Mouse (Mus musculus): ENCODE measurements at regions not wholly inside any gene's neighbourhood (a gene's known extent, or its start where the extent isn't known, plus 50 kb on each side); places are given as distances from the start of the nearest gene placed in this dataset.

- Histone ChIP-seq H3K4me2 (no peak overlapping the region), H3K27me3 (replicated peaks) (no peaks in the 10 kb centered on the region), H3K4me1 (peaks cover 35% of the 10 kb centered on the region), H3K4me3 (no peak overlapping the region), H3K9ac (no peak overlapping the region), H3K36me3 (no peaks in the 10 kb centered on the region), H3K9me3 (replicated peaks) (no peaks in the 10 kb centered on the region), H3K27ac (peak overlapping the region; percentile 73)
- 10% methylated on average over 6 of the region's 6 CpGs for WGBS (ENCODE audit: insufficient replicate concordance)
- ATAC-seq, result peak; percentile 69; the same call in 1 of the 2 replicates
Observed at GRCm38 (mm10) chr13:37537793-37538192, 192.8 kb downstream of the Ly86 start.

- Histone ChIP-seq H3K9me3 (replicated peaks) (no peaks in the 10 kb centered on the region), H3K27ac (no peak overlapping the region), H3K4me3 (no peak overlapping the region), H3K4me1 (peaks cover 38% of the 10 kb centered on the region), H3K36me3 (no peaks in the 10 kb centered on the region), H3K4me2 (no peak overlapping the region), H3K9ac (no peak overlapping the region), H3K27me3 (replicated peaks) (no peaks in the 10 kb centered on the region)
- ATAC-seq, result no peak
- WGBS (ENCODE audit: insufficient replicate concordance), result 13% methylated on average over 4 of the region's 5 CpGs
Observed at GRCm38 (mm10) chr13:37540980-37541531, 196.0 kb downstream of the Ly86 start.

- ATAC-seq, result peak; percentile 44
- H3K27me3 ChIP-seq (replicated peaks), result no peaks in the 10 kb centered on the region
- no peak overlapping the region for H3K27ac ChIP-seq
- H3K4me3 ChIP-seq, result no peak overlapping the region
- H3K4me1 ChIP-seq, result peaks cover 38% of the 10 kb centered on the region
- no peaks in the 10 kb centered on the region for H3K9me3 ChIP-seq (replicated peaks)
- WGBS (ENCODE audit: insufficient replicate concordance), result 3% methylated on average over 6 of the region's 6 CpGs
- no peak overlapping the region for H3K9ac ChIP-seq
- H3K4me2 ChIP-seq, result peak overlapping the region; percentile 44
- no peaks in the 10 kb centered on the region for H3K36me3 ChIP-seq
Observed at GRCm38 (mm10) chr13:37541674-37542073, 196.7 kb downstream of the Ly86 start.

- Histone ChIP-seq H3K36me3 (no peaks in the 10 kb centered on the region), H3K4me3 (no peak overlapping the region), H3K9me3 (replicated peaks) (no peaks in the 10 kb centered on the region), H3K4me1 (peaks cover 36% of the 10 kb centered on the region), H3K27ac (no peak overlapping the region), H3K9ac (no peak overlapping the region), H3K4me2 (no peak overlapping the region), H3K27me3 (replicated peaks) (no peaks in the 10 kb centered on the region)
- ATAC-seq, result no peak
- WGBS (ENCODE audit: insufficient replicate concordance), result 64% methylated on average over 13 of the region's 13 CpGs
Observed at GRCm38 (mm10) chr13:37542744-37543196, 197.8 kb downstream of the Ly86 start.

GRCm38 (mm10) chr13:37543788-37544187 is 198.8 kb downstream of the Ly86 start:
- Histone ChIP-seq H3K9ac (no peak overlapping the region), H3K4me2 (no peak overlapping the region), H3K27ac (no peak overlapping the region), H3K4me3 (no peak overlapping the region), H3K36me3 (no peaks in the 10 kb centered on the region), H3K9me3 (replicated peaks) (no peaks in the 10 kb centered on the region), H3K27me3 (replicated peaks) (no peaks in the 10 kb centered on the region), H3K4me1 (peaks cover 39% of the 10 kb centered on the region)
- WGBS (ENCODE audit: insufficient replicate concordance), result 51% methylated on average over 3 of the region's 3 CpGs
- no peak for ATAC-seq

GRCm38 (mm10) chr13:37544696-37545095 is 199.7 kb downstream of the Ly86 start:
- WGBS (ENCODE audit: insufficient replicate concordance), result 45% methylated on average over 2 of the region's 2 CpGs
- Histone ChIP-seq H3K4me2 (no peak overlapping the region), H3K4me3 (no peak overlapping the region), H3K36me3 (no peaks in the 10 kb centered on the region), H3K9me3 (replicated peaks) (no peaks in the 10 kb centered on the region), H3K27me3 (replicated peaks) (no peaks in the 10 kb centered on the region), H3K4me1 (peaks cover 39% of the 10 kb centered on the region), H3K9ac (no peak overlapping the region), H3K27ac (no peak overlapping the region)
- ATAC-seq, result no peak

- no peak overlapping the region for H3K4me3 ChIP-seq
- no peak for ATAC-seq
- H3K4me1 ChIP-seq, result peaks cover 30% of the 10 kb centered on the region
- no peak overlapping the region for H3K9ac ChIP-seq
- H3K36me3 ChIP-seq, result no peaks in the 10 kb centered on the region
- H3K9me3 ChIP-seq (replicated peaks), result no peaks in the 10 kb centered on the region
- no peak overlapping the region for H3K4me2 ChIP-seq
- WGBS (ENCODE audit: insufficient replicate concordance), result 63% methylated on average over 3 of the region's 3 CpGs
- H3K27ac ChIP-seq, result no peak overlapping the region
- no peaks in the 10 kb centered on the region for H3K27me3 ChIP-seq (replicated peaks)
Observed at GRCm38 (mm10) chr13:37546556-37546955, 201.5 kb downstream of the Ly86 start.

GRCm38 (mm10) chr13:37550584-37550983 is 205.6 kb downstream of the Ly86 start:
- H3K4me3 ChIP-seq, result no peak overlapping the region
- ATAC-seq, result no peak
- no peaks in the 10 kb centered on the region for H3K9me3 ChIP-seq (replicated peaks)
- no peak overlapping the region for H3K9ac ChIP-seq
- 67% methylated on average over 4 of the region's 4 CpGs for WGBS (ENCODE audit: insufficient replicate concordance)
- H3K4me1 ChIP-seq, result peaks cover 15% of the 10 kb centered on the region
- H3K36me3 ChIP-seq, result no peaks in the 10 kb centered on the region
- no peak overlapping the region for H3K4me2 ChIP-seq
- no peak overlapping the region for H3K27ac ChIP-seq
- H3K27me3 ChIP-seq (replicated peaks), result no peaks in the 10 kb centered on the region

GRCm38 (mm10) chr13:37553392-37553791 is 208.4 kb downstream of the Ly86 start:
- 61% methylated on average over 5 of the region's 5 CpGs for WGBS (ENCODE audit: insufficient replicate concordance)
- Histone ChIP-seq H3K4me3 (no peak overlapping the region), H3K9me3 (replicated peaks) (no peaks in the 10 kb centered on the region), H3K9ac (no peak overlapping the region), H3K27me3 (replicated peaks) (no peaks in the 10 kb centered on the region), H3K4me2 (no peak overlapping the region), H3K27ac (no peak overlapping the region), H3K36me3 (no peaks in the 10 kb centered on the region), H3K4me1 (peaks cover 5% of the 10 kb centered on the region)
- no peak for ATAC-seq

GRCm38 (mm10) chr13:37557183-37557582 is 212.2 kb downstream of the Ly86 start:
- ATAC-seq, result no peak
- H3K27me3 ChIP-seq (replicated peaks), result no peaks in the 10 kb centered on the region
- WGBS (ENCODE audit: insufficient replicate concordance), result 59% methylated on average over 8 of the region's 8 CpGs
- no peak overlapping the region for H3K4me2 ChIP-seq
- H3K36me3 ChIP-seq, result no peaks in the 10 kb centered on the region
- H3K9ac ChIP-seq, result no peak overlapping the region
- H3K4me3 ChIP-seq, result no peak overlapping the region
- H3K9me3 ChIP-seq (replicated peaks), result no peaks in the 10 kb centered on the region
- no peak overlapping the region for H3K27ac ChIP-seq
- H3K4me1 ChIP-seq, result peaks cover 24% of the 10 kb centered on the region

GRCm38 (mm10) chr13:37557766-37558165 is 212.8 kb downstream of the Ly86 start:
- H3K4me3 ChIP-seq, result no peak overlapping the region
- H3K4me2 ChIP-seq, result no peak overlapping the region
- H3K9ac ChIP-seq, result no peak overlapping the region
- no peak for ATAC-seq
- H3K4me1 ChIP-seq, result peaks cover 24% of the 10 kb centered on the region
- no peak overlapping the region for H3K27ac ChIP-seq
- no peaks in the 10 kb centered on the region for H3K27me3 ChIP-seq (replicated peaks)
- 37% methylated on average over 5 of the region's 5 CpGs for WGBS (ENCODE audit: insufficient replicate concordance)
- H3K36me3 ChIP-seq, result no peaks in the 10 kb centered on the region
- H3K9me3 ChIP-seq (replicated peaks), result no peaks in the 10 kb centered on the region

GRCm38 (mm10) chr13:37559056-37559455 is 214.0 kb downstream of the Ly86 start:
- no peak overlapping the region for H3K4me2 ChIP-seq
- peaks cover 24% of the 10 kb centered on the region for H3K4me1 ChIP-seq
- ATAC-seq, result no peak
- WGBS (ENCODE audit: insufficient replicate concordance), result 18% methylated on average over 5 of the region's 5 CpGs
- H3K27ac ChIP-seq, result no peak overlapping the region
- H3K9me3 ChIP-seq (replicated peaks), result no peaks in the 10 kb centered on the region
- no peak overlapping the region for H3K4me3 ChIP-seq
- no peak overlapping the region for H3K9ac ChIP-seq
- no peaks in the 10 kb centered on the region for H3K36me3 ChIP-seq
- no peaks in the 10 kb centered on the region for H3K27me3 ChIP-seq (replicated peaks)

- Histone ChIP-seq H3K9me3 (replicated peaks) (no peaks in the 10 kb centered on the region), H3K27ac (no peak overlapping the region), H3K27me3 (replicated peaks) (no peaks in the 10 kb centered on the region), H3K4me2 (no peak overlapping the region), H3K36me3 (no peaks in the 10 kb centered on the region), H3K4me1 (peaks cover 24% of the 10 kb centered on the region), H3K4me3 (no peak overlapping the region), H3K9ac (no peak overlapping the region)
- 16% methylated on average over 7 of the region's 7 CpGs for WGBS (ENCODE audit: insufficient replicate concordance)
- no peak for ATAC-seq
Observed at GRCm38 (mm10) chr13:37559706-37560313, 214.8 kb downstream of the Ly86 start.
